Mouse (Mus musculus): ENCODE results near the gene Top2a.

The Top2a gene

DNA sequence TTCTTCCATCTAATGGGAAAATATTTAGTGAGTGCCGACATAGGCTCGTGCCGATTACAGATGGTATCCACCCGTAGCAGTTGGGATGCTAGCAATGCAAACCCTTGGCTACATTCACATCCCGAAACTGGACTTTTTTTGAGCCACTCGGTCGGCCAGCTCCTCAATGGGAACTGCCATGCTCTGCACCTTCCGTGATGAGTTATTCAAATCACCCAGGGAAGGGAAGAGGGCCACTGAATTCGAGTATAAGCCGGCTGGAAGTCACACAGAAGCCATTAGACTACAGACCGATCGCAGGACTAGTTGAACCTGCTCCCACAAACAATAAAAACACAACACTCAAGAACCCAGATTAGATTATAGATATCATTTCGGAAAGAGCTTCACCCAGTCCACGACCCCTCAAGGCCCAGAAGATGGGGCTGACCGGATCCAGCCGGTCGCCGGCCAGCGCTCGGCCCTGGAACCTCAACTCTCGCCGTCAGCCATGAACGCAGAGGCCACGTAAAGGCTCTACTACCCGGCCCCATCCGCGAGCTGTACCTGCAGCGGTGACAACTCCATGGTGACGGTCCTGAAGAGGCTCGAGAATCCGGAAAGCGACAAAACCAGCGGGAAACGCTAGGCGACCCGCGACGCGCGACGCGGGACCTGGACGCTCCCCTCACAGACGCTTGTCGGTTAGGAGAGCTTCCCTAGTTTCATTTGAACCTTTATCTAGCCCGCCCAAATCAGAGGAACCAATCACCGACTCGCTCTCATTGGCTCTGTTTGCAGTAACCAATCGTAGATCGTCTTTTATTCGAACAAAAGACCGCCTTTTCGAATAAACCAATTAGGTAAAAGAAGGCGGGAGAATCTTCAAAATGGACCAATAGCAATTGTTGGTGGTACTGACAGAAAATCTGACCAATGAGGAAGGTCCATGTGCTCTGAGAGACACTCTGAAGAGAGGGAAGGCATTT, at the start of gene Top2a:
TSS of gene Top2a (minus strand) at position 690 of the 968 bp plus-strand sequence.
- peak; percentile 97 for DNase-seq (ENCODE audit: low read depth, low spot score)

DNA sequence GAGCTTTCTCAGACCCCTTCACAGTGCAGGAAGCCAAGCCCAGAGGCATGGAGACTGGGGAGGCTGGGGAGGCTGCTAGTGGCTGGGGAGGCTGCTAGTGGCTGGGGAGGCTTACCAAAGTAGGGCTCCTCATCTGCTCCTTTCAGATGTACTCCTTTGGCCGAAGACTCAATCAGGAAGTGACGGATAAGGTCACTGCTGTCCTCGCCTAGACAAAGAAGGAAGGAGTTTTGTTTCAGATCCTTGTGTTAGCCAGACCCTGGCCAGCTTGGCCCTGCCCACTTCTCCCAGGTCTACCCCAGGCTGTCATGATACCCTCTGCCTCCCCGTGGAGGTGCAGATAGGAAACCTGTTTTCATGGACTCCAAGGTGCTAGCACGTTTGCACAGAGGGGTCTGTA, 49.8 kb upstream of the Top2a start:
- DNase-seq (ENCODE audit: low read depth, low spot score): no peak

DNA sequence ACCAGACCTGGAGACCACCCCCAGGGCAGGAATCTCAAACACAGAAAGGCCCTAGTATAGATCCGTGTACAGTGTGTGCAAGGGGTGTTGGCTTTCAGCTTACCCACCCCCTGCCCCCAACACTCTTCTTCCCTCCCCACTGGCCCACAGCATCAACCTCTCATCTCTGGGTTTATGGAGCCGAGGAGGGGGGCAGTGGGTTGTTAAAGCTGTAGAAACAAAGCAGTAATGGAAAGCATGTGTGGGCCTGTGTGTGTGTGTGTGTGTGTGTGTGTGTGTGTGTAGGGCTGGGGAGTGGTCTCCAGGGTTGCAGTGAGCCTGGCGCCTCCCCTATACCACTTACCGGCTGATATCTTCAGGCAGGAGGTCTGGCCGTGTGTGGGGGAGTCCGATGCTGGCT, 47.9 kb upstream of the Top2a start:
- no peak for DNase-seq (ENCODE audit: low read depth, low spot score)

DNA sequence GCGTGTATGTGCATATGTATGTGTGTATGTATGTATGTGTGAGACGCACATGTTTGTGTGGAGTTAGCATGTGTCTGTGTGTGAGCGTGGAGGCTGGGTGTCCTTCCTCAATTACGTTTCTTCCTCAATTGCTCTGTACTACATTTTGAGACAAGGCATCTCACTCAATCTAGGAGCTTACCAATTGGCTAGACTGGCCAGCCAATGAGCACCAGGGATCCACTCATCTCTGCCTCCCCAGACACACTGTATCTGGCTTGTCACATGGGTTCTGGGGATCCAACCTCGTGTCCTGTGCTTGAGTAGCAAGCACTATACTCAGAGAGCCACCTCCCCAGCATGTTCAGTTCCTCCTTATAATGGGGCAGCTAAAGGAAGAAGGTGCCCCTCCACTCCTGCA, 44.5 kb upstream of the Top2a start:
- no peak for DNase-seq (ENCODE audit: low read depth, low spot score)

DNA sequence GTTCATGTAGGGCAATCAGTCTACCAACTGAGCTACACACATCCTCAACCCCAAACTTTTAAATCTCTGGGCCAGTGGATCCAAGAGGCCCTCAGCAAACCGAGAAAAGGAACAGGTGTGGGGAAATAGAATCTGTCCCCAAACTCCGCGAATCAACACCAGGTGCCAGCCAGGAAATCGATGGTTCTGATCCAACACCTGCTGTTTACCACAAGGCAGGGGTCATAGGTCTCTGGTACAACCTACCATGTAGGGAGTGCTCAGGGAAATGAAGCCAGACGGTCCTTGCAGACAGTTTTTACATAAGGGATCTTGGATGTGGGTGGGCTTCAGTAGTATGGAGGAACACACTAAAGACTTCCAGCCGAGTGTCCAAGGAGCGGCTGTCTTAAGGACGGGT, 43.6 kb upstream of the Top2a start:
- no peak for DNase-seq (ENCODE audit: low read depth, low spot score)

DNA sequence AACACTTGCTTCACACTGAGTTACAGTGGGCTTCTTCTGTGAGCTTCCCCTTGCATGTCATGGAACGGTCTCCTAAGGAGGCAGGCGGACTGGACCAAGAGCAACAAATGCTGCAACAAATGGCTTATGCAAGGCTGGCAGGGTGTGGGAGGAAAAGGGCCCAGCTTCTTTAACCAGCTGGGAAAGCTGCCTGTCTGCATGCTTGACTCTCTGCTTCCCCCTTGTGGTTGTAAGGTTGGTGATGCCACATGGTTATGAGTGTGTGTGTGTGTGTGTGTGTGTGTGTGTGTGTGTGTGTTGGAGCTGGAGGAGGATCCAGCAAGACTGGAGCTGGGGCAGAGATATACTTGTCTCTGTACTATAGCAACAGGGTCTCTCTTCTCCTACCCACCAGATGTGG, 42.0 kb upstream of the Top2a start:
- DNase-seq (ENCODE audit: low read depth, low spot score): peak; percentile 86

DNA sequence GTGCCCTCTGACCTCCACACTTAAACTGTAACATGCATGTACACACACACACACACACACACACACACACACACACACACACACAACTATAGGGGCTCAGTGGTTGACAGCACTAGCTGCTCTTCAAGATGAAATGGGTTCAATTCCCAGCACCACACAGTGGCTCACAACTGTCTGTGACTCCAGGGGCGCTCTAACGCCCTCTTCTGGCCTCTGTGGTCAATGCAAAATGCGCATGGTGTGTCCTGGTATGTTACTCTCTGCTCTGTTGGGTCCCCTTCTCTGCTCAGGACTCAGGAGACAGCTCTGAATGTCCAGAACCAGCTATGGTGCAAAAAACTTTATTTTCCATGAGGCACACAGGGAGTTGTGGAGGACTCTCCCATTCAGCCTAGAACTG, 41.4 kb upstream of the Top2a start:
- no peak for DNase-seq (ENCODE audit: low read depth, low spot score)

DNA sequence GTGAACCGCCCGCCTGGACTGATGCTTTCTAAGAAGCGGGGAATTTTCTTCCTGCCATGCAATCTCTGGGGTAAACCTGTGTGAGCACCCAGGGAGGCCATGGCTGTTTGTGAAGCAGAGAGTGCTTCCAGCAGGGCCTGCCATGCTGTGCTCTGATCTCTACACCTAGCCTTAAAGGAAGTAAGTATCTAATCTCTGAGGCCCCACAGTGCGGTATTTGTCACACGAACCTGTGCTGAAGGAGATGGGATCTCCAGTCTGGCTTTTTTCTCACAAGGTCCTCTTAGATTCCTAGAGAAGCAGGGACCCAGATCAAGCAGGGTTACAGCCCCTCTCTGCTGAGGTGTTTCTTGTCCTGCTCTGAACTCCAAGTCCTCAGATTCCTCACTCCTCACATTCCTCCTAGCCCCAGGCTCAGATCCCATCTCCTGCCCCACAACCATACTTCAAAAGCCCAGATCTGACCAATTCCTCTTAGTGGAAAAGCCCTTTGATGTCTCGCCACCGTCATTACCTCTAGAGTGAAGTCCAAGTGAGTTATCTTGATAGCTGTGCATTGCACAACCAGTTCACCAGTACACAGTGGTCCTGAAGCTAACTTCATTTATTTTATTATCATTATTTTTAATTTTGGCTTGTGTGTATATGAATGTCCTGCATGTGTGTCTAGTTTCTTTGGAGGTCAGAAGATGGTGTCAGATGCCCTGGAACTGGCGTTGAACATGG, 39.6 kb upstream of the Top2a start:
- DNase-seq (ENCODE audit: low read depth, low spot score): no peak

DNA sequence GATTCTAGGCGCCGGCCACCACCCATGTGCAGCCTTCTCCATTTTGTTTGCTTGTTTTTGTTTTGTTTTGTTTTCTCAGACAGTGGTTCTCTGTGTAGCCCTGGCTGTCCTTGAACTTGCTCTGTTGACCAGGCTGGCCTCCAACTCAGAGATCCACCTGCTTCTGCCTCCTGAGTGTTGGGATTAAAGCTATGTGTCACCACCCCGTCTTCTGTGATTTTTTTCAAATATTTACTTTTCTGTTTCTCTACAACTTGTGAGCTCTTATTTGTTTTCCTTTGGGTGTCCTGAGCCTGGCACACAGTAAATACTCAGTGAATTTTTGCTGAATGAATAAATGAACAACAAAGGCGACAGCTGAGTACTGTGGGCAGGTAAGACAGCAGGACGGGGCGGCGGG, 38.7 kb upstream of the Top2a start:
- DNase-seq (ENCODE audit: low read depth, low spot score): no peak

DNA sequence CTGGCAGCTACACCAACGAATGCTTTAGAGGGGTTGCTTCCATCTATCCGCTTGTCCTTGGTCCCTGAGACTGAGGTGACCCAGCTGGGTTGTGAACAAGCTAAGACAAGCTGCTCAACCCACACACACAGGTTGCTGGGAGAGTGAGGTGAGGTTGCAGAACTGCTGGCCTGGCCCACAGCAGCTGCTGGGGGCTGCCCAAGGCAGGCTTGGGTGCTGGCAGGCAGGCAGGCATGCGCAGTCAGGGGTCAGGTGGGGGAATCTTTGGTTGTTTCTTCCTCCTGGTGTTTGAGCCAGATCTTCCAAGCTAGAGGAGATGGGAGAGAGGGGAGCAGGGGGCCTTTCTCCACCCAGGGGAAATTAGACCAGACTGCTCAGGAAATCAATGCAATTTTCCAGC, 36.4 kb upstream of the Top2a start:
- no peak for DNase-seq (ENCODE audit: low read depth, low spot score)

DNA sequence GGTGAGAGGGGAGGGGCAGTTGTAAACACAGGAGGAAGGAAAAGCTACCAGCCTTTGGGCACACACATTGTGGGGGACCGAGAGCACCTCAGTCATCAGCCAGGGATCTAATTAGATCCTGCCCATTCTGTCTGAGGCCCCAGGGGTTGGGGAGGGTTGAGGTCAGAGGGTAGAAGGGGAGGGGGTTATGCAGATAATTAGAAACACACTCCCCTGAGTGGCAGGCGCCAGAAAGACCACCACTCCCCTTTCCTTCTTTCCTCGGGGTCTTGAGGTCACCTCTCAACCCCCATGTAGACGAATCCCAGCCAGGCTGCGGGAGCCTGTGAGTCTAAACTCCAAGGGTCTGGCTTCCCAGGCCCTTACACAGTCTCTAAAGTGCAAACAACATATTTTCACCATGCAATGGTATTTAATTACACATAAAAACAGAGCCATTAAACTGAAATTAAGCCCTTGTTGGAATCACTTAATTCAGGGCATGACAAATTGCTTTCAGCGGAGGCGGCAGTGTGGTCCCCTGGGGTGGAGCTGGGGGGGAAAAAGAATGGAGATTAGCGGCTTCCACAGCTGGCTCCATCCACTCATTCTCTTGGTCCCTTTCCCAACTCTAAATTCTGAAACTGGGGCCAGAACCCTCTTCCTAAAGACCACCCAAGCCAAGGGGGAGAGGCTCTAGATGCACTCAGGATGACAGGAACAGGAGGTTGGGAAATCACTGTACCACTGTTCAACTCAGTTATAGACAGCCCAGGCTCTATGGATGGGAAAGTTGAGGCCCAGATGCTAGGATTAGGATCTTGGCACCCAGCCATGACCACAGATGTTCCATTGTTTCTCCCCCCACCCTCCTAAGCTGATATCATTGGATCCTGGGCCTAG, 31.8 kb upstream of the Top2a start:
- no peak for DNase-seq (ENCODE audit: low read depth, low spot score)

DNA sequence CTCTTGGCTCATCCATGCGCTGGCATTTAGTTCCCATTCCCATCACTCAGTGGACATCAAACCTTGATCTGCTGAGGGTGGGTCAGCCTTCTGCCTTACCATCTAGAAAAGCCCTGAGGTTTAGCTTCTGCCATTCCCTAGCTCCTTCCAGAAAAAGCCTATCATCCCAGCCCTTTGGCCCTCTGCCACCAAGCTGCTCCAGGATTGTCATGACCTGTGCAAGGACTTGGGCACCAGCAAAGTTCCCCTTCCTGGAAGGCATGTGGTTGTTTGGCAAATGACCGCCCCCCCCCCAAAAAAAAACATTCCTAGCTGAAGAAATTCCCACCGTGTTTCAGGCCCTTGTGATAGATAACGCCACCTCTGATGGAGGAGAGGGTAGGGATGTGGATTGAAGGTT, 31.2 kb upstream of the Top2a start:
- DNase-seq (ENCODE audit: low read depth, low spot score): no peak

DNA sequence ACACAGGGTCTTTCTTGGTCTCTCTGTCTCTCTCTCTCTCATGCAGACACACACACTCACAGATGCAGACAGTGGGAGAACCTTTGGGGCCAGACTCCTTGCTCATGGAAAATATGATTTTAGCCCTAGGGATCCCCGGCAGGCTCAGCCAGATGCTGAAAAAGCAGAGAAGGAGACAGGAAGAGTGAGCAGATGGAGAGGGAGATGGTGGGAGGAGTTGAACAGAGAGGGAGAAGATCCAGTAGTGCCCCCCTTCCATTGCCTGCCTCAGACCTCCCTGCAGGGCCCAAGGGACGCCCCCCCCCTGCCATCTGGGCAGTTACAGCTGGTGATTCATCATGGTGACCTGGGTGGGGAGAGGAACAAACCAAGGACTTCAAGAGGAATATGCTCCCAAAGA, 23.7 kb upstream of the Top2a start:
- DNase-seq (ENCODE audit: low read depth, low spot score): no peak

DNA sequence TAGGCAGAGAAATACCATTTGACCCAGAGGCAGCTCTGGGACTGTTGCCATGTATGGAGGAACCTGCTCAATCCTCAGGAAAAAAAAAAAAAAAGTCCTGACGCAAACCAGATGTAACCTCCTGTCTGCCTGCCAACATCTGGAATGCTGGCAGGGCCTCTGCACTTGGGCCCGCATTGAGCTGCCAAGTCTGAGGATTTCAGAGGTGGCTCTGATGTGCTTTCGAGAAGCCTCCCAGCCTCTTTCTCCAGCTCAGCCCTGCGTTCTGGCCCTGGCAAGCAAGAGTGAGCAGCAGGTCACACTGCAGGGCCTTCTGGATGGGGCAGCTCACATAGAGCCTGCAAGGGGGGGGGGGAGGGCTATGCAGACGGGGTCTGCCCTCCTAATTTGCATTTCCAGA, 23.1 kb upstream of the Top2a start:
- no peak for DNase-seq (ENCODE audit: low read depth, low spot score)

DNA sequence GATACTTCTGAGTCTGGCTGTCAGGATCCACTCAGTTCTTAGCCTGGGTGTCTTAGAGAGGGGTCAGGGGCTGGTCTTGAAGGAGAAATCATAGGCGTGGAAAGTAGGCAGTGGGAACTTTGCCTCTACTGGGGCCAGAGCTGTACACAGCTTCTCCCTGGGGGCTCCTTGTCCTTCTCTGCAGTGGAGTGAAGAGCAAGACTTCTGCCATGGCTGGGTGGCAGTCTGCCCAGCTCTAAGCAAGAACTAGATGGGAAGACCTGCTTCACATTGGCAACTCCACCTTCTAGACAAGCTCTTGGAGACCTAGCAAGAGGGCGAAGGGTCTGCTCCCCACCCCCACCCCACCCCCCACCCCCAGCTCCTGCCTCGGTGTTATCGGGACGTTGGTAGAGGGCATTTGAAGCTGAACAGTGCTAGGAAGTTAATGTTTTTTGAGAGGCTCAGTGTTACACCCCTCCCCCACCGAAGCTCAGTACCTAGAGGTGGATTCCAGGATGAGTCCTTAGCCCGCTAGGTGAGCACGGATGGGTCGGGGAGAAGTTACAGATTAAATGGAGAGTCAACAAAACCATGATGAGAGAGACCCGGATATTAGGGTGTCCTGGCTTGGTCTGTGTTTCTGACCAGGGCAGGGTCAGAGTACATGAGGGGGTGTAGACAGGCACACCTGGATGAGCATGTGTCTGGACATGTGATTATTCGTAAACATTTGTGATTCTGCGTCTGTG, 21.3 kb upstream of the Top2a start:
- no peak for DNase-seq (ENCODE audit: low read depth, low spot score)

DNA sequence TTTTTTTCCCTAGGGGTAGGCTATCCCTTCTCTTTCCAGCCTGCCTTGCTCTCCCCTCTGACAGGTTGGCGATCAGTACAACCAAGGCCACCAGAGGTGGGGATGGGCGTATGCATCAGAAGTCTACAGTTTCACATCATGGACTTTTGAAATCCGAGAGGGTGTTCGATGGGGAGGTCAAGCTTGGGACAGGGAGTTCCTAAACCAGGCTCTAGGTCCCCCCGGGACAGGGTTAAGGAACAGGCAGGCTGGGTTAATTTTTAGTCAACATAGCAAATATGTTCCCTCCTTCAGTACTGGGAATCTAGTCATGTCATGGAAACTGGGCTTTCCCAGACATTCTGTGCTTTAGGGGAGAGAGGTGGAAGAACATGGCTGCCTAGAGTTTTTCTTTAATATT, 20.3 kb upstream of the Top2a start:
- no peak for DNase-seq (ENCODE audit: low read depth, low spot score)

DNA sequence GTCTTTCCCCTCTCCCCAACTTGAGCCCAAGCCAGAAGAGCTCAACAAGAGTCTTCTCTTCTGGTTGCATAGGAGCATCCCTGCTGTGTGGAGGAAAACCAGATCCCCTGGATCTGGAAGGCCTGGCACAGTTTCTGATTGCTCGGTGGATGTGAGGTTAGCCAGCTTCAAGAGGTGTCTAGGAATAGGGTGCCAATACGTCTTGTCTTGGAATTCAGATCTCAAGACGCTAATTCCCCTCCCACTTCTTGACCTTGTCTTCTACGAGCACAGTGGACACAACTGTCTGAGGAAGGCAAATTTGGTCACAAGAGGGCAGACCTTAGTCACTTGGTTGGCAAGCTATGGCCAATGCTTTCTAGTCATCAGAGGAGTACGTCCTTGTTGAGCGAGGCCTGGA, 19.6 kb upstream of the Top2a start:
- no peak for DNase-seq (ENCODE audit: low read depth, low spot score)

DNA sequence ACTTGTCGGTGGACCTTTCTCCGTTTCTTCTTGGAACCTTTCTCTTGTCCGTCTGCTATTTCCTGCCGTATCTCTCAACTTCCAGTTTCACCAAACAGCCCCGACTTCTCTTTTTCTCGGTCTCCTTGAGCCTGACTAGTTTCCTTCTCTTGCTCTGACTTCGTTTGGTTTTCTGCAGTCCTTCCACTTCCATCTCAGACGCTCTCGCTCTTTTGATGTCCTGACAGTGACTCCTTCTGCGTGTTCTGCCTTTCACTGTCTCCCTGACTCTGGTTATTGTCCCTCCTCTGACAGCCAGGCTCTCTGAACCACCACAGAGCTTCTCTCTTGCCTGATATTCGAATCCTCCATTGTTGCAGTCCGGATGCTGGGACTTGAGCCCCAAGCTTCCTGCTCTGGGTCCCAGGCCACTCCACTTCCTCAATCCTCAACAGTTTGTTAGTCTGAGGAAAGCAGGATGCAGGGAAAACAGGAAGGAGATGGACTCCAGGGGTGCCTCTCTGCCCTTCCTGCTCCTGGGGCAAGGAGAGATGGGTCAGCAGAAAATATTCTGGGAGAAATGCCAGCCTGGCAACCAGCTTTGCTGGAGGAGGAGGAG, 18.9 kb upstream of the Top2a start:
- no peak for DNase-seq (ENCODE audit: low read depth, low spot score)

DNA sequence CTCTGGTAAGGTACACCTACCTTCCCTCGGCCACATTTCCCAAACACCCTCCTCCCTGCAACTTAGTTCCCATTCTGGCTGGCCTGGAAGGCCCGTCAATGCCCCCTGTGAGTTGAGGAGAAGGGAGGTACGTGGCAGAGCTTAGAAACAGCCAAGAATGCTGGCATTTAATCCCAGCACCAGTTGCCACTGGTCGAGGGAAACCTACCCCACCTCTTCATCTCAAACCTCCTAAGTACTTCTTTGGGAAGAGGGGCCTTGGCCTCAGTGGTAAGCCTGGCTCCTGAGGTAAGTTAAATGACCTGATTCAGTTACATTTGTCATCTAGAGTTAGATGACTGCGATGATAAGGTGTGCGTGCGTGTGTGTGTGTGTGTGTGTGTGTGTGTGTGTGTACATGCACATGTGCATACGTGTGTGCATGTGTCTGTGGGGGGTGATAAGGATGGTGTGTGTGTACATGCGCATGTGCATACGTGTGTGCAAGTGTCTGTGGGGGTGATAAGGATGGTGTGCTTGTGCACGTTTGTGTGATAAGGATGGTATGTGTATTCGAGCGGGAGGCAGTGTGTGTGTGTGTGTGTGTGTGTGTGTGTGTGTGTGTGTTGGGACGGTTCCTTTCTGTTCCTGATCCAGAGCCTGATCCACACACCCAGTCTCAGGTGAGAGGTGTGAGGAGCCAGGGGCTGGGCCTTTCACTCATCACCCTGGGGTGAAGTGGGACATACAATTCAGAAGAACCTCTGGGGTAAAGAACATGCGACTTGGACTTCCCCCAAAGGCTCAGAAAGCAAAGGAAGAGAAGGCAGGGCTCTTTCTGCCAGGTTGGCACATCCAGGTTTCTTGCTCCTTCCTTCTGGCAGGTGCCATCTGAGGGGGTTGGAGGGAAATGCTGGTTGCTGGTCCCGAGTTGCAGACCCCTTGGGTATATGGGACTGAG, 18.1 kb upstream of the Top2a start:
- DNase-seq (ENCODE audit: low read depth, low spot score): no peak

Data from retina, postnatal 7 days (tissue).